Mouse (Mus musculus) cortical plate, adult 2 months (tissue): Measurements from ENCODE around the gene Tnik.

Source experiments
- CTCF ChIP-seq: fragments of 200-500 bp; IDR thresholded peaks from 2 replicates; pipeline ENCODE4 v1.5.1; 2011; ENCODE audit warnings: mild to moderate bottlenecking, control low read depth, low read length; ENCODE audit not compliant: insufficient read depth; ENCODE audit errors: extremely low read depth
- POLR2A ChIP-seq: fragments of 200-500 bp; IDR thresholded peaks from 2 replicates; pipeline ENCODE4 v1.6.1; 2011; ENCODE audit warnings: mild to moderate bottlenecking, low read length, control low read depth; ENCODE audit not compliant: insufficient read depth; ENCODE audit errors: extremely low read depth

- TF ChIP-seq CTCF (no peak), POLR2A (no peak)
Observed at GRCm38 (mm10) chr3:28372459-28372858, 109.4 kb downstream of the Tnik start.
